Mouse (Mus musculus) fat pad, adult 2 months (tissue): ENCODE measurements around the gene Megf11.

Experiments used
- DNase-seq: peaks from one replicate; pipeline ENCODE4 v3.0.0-alpha.2; 2011; ENCODE audit warnings: low read depth, low spot score; ENCODE audit errors: extremely low read depth

Gene Megf11

DNA sequence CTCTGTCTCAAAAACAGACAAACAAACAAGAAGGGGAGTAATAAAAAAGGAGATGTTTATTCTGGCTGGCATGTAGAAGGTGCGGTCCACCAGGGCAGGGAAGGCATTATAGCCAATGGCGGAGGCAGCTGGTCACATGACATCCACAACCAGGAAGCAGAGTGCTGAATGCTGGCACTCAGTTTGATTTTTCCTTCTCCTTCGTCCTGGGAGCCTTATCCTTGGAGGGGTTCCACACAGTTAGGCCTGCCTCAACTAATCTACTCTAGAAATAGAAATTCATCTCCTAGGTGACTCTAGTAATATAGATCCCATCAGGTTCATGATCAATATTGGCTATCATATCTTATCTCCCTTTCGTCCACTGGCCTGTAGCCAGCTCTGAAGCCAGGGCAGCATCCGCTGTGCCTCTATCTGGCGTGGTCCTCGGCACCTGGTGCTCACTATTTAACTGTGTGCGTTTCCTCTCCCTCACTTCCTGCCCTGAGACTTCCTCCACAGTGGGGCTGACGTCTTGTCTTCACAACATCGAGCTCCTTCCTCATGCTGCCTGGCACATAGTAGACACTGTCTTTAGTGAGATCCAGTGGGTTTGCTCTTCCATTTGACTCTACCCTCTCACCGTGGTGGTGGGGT is 171.8 kb downstream of the Megf11 start:
- no peak for DNase-seq

DNA sequence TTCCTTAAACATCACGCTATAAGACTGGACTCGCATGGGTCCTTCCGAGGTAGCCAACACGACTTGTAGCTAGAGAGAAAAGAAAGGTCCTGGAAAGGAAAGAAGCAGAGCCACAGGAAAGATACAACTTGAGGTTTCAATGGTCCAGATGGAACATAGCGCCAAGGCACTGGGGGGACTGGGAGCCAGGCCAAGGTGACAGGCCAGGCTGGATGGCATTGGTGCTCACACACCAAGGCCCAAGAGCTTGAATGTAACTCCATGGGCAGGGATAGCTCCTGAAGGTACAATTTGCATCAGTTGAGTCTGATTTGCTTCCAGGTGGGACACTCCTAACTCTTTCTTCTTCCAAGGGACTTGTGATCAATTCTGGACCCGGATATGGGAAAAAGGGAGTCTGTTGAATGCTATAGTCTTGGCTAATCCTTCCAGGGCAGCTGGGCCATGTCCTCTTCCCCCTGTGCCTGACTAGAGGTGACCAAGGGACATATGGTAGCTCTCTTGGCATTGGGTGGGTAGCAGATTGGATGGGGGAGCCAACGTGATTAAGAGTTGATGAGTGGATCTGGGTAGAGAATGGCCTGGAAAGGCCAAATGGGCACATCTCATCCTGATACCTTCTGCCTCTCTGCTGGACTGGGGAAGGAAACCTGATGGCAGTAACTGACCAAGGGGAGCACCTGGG is 172.6 kb downstream of the Megf11 start:
- DNase-seq: no peak

GRCm38 (mm10) chr9:64564315-64564767 is 178.9 kb downstream of the Megf11 start:
- no peak for DNase-seq

DNA sequence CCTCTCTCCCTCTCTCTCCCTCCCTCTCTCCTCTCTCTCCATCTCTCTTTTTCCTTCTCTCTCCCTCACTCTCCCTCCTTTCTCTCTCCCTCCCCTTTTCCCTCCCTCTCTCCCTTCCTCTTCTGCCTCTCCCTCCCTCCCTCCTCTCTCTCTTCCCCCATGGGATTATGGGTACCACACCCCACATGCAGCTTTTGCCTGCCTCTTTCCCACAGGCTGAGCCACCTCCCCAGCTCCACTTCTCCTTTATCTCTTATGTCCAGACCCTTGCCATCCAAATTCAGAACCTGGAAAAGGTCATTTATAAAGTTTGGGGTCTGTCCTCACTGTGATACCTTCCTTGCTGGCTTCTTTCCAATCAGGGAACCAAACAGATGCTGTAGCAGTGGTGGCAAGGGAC is 180.5 kb downstream of the Megf11 start:
- no peak for DNase-seq

GRCm38 (mm10) chr9:64566376-64566775 is 180.9 kb downstream of the Megf11 start:
- no peak for DNase-seq

DNA sequence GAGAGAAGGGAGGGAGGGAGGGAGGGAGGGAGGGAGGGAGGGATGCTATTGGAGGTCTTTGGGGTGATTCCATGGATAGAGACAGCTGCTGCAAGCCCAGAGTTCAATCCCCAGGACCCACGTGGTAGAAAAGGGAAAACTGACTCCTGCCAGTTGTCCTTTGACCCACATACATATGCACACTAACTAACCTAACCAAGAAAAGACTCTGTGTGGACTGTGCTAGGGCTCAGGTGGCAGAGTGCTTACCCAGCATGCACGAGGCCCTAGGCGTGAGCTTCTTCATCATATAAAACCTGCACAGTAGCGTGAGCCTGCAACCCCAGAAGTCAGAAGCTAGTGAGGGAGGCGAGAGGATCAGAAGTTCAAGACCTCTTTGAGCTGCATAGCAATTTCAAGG is 182.1 kb downstream of the Megf11 start:
- no peak for DNase-seq

DNA sequence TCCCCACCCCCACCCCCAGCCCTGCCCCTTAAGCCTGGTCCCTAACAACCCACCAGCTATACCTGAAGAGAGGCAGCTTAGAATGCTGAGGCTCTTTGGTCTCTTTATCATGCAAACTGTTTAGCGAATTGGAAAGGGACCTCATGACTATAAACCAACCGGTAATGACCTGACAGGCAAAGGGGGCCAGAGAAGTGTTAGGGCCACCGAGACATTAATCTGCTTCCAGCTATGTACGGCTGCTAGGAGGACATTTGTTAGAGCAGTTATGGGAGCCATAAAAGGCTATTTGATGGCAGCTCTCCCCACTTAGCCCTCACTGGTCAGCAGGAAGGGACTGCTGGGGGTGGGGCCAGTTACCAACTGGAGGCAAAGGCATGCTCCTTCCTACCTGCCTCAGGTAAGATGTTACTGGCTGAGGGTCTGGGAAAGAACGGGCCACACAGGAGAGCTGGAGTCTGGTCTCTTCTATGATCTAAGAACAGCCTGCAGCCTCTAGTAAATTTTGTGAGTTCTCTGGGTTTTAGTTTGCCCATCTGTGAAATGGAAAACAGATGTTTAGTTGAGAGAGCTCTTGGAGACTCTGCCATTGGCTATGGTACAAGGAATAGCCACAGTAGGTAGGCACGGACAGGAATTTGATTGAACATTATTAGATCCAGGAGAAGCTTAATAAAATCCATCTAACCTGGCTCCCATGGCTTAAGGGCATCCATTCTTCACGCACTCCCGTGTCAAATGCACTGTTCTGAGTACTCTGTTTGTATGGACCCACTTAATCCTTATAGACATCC is 183.2 kb downstream of the Megf11 start:
- DNase-seq: no peak

DNA sequence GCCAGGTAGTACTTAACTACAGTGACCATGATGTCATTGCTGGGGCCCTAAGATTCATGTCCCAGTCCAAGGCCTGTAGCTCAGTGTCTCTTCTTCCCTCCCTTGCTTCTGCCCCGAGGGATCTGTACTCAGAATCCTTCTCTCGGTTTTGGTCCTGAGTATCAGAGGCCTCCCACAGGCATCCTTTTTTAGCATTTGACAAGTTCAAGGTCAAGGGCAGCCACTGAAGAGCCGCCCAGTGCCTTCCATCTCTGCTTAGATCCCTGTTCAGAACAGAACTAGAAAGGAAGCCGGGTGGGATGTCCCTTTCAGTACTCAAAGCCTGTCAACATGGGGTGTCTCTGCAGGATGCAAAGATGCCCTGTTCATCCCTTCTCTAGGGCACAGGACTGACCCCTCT is 185.0 kb downstream of the Megf11 start:
- DNase-seq: no peak

DNA sequence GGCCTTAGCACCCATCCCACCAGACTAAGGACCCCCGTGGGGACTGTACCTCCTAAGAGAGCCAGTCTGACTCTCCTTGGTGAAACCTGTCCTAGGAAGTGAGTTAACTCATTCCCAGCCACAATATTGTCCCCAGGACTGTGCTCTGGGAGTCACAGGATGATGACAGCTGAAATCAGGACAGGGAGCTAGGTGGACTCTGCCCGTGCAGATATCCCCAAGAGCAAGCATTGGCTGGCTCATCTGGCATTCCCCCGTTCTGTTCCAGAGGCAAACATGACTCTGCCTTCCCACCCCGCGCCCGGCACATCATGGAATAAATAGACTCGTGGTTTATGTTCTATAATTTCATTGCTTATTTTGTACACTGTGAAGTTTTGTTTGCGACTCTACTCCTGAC is 185.7 kb downstream of the Megf11 start:
- DNase-seq: no peak

- no peak for DNase-seq
Observed at GRCm38 (mm10) chr9:64572629-64573190, 187.3 kb downstream of the Megf11 start.

GRCm38 (mm10) chr9:64575658-64576057 is 190.2 kb downstream of the Megf11 start:
- no peak for DNase-seq

DNA sequence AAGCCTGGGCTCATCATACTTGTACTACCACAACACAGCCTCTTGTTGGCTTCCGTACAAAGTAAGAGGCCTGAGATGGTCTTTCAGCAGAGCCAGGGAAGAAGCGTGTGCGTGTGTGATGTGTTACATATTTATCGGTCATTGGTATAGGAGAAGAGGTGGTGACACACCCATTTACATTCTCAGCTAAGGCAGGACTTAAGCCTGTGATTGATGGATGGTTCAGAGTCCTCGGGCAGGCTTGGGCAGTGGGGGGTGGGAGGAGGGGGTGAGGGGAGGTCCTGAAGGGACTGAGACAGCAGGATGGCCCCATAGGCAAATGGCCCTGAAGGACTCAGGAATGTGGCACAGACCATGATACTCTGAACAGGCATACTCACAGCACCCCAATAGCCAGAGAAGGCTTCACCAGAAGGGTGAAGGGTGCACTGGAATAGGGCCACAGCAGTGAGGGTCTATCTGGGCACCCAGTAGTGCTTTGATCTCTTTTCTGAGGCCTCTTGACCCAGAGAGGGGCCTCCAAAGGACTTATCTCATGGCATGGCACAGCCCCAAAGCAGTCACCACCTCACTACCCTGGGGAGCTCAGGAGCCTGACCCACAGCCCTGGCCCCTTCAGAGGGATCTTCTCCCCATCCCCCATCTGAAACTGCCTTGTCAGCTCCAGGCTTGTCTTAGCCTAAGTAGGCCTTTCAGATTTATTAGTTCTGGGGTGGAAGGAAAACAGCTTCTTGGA is 190.9 kb downstream of the Megf11 start:
- no peak for DNase-seq

- no peak for DNase-seq
Observed at GRCm38 (mm10) chr9:64577156-64577555, 191.7 kb downstream of the Megf11 start.

DNA sequence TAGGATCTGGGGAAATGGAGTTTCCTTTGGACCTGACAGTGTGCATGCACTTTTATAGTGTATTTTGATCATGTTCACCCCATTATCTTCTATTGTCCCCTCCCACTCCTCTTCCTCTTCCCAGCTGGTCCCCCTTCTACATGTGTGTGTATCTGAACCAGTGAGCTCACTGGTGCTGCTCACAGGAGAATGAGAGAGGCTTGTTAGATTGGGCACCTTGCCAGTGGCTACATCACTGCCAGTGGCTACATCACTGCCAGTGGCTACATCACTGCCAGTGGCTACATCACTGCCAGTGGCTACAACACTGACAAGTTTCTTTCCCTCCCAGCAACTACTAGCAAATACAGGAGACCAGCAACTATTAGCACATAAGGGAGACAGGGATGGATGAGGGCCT is 192.6 kb downstream of the Megf11 start:
- no peak for DNase-seq

- no peak for DNase-seq
Observed at GRCm38 (mm10) chr9:64579306-64579705, 193.9 kb downstream of the Megf11 start.

GRCm38 (mm10) chr9:64586292-64586691 is 200.9 kb downstream of the Megf11 start:
- no peak for DNase-seq

- DNase-seq: no peak
Observed at GRCm38 (mm10) chr9:64587991-64588390, 202.6 kb downstream of the Megf11 start.

GRCm38 (mm10) chr9:64590634-64591041 is 205.2 kb downstream of the Megf11 start:
- no peak for DNase-seq

GRCm38 (mm10) chr9:64591436-64591835 is 206.0 kb downstream of the Megf11 start:
- no peak for DNase-seq

- no peak for DNase-seq
Observed at GRCm38 (mm10) chr9:64594442-64594841, 209.0 kb downstream of the Megf11 start.

DNA sequence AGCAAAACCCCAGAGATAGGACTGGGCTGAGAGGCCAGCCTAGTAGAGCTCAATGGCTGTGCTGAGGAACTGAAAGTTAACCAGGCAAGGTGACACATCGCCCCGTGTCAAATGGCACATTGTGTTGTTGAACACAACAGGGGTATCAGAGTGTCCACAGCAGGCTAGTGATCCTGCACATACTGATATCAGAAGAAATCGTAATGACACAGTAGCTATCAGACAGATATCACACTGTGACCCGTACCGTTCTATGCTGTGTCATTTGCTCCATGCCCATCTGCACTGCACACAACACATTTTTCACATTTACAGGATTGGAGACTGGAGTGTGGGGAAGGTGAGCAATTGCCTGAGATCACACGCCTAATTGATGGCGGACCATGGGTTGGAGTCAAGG is 213.0 kb downstream of the Megf11 start:
- DNase-seq: no peak
